Mouse (Mus musculus) heart, embryonic 11.5 days (tissue): ENCODE results near the gene Zfand4. TPM values are rescaled to one million over a fixed set of nuclear protein-coding genes. Genes with fewer than 3 reads are reported as not detected.

ENCODE experiments used
- ATAC-seq: fragments of 200-750 bp; cut with Nextera tagmentation; replicated peaks from 2 replicates; pipeline ENCODE4 v1.8.0; 2017; ENCODE audit warnings: moderate library complexity; ENCODE audit not compliant: insufficient number of reproducible peaks, low FRiP score, low TSS enrichment
- H3K27ac ChIP-seq: fragments of 300-500 bp; sonication (generic); 2 replicates; pipeline ENCODE4 v1.5.1; 2014; ENCODE audit warnings: mild to moderate bottlenecking, low read depth, low read length
- H3K27me3 ChIP-seq: fragments of 300-500 bp; sonication (generic); 2 replicates; pipeline ENCODE4 v1.6.1; 2014; ENCODE audit warnings: mild to moderate bottlenecking, low read length, mixed read lengths; ENCODE audit not compliant: control insufficient read depth, insufficient read depth
- H3K36me3 ChIP-seq: fragments of 300-500 bp; sonication (generic); 2 replicates; pipeline ENCODE4 v1.6.1; 2014; ENCODE audit warnings: mild to moderate bottlenecking, low read length, moderate library complexity, mixed read lengths; ENCODE audit not compliant: control insufficient read depth, insufficient read depth
- H3K4me1 ChIP-seq: fragments of 300-500 bp; sonication (generic); 2 replicates; pipeline ENCODE4 v1.6.1; 2014; ENCODE audit warnings: low read length; ENCODE audit not compliant: control insufficient read depth, insufficient read depth
- H3K4me2 ChIP-seq: fragments of 300-500 bp; sonication (generic); 2 replicates; pipeline ENCODE4 v1.6.1; 2014; ENCODE audit warnings: mild to moderate bottlenecking, moderate library complexity
- H3K4me3 ChIP-seq: fragments of 300-500 bp; sonication (generic); 2 replicates; pipeline ENCODE4 v1.5.1; 2014; ENCODE audit warnings: low read depth, low read length
- H3K9ac ChIP-seq: fragments of 300-500 bp; sonication (generic); 2 replicates; pipeline ENCODE4 v1.6.1; 2014; ENCODE audit warnings: mild to moderate bottlenecking, low read depth, low read length, moderate library complexity
- H3K9me3 ChIP-seq: fragments of 300-500 bp; sonication (generic); replicated peaks from 2 replicates; pipeline ENCODE4 v1.6.1; 2016; ENCODE audit warnings: low read length; ENCODE audit not compliant: control insufficient read depth
- WGBS: fragments of 180-500 bp; shearing (Covaris S2); extraction: QIAGEN DNeasy Blood & Tissue Kit; methylation state at CpG from one replicate; pipeline ENCODE4 v1.1.7; 2014; ENCODE audit not compliant: insufficient replicate concordance; 5-methylcytosine and 5-hydroxymethylcytosine counted together
- polyA plus RNA-seq: library from polyadenylated mRNA; unstranded; fragments of >200 nt; fragmentation: Nextera tagmentation; extraction: Ambion mirVana; gene quantifications from 2 replicates; pipeline ENCODE4 v1.2.1, GENCODE M21; 2014

Zfand4 gene
- polyA plus RNA-seq, 1 experiment from 2014 or later: 6.3 TPM

DNA sequence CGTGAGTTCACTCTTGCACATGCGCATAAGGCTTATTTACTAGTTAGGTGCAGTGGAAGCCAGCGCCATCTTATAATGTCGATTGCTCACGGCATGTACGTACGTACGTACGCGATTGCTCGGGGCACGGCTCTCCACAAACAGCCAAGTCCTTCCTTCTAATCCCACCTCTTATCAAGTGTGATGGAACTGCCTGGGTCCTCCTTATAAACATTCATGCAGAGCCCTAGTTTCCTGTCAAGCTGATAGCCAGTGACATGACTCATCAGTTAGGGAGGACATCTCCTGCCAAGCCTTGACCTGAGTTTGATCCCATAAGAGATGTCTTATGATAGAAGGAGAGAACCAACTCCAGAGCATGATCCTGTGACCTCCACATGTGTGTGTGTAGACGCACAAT lies 17.0 kb downstream of the Zfand4 start:
- Histone ChIP-seq H3K4me3 (no peak overlapping the region), H3K4me1 (no peaks in the 10 kb centered on the region), H3K9me3 (no peaks in the 10 kb centered on the region), H3K4me2 (no peak overlapping the region), H3K9ac (no peak overlapping the region), H3K27me3 (no peaks in the 10 kb centered on the region), H3K27ac (no peak overlapping the region), H3K36me3 (no peaks in the 10 kb centered on the region)
- no peak for ATAC-seq
- WGBS: 94% methylated on average over 13 of the region's 13 CpGs

DNA sequence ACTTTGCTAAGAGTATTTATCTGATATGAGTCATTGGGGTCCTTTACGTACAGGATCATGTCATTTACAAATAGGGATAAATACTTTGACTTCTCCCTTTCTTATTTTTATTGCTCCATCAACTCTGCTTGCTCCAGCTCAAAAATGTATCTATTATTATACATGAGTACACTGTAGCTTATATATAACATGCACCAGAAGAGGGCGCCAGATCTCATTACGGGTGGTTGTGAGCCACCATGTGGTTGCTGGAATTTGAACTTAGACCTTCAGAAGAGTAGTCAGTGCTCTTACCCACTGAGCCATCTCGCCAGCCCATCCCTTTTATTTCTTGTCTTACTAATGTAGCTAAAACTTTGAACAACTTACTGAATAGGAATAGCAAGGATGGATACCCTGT lies 18.5 kb downstream of the Zfand4 start:
- Histone ChIP-seq H3K9ac (no peak overlapping the region), H3K27me3 (no peaks in the 10 kb centered on the region), H3K9me3 (no peaks in the 10 kb centered on the region), H3K27ac (no peak overlapping the region), H3K4me1 (no peaks in the 10 kb centered on the region), H3K36me3 (no peaks in the 10 kb centered on the region), H3K4me3 (no peak overlapping the region), H3K4me2 (no peak overlapping the region)
- 52% methylated on average over 4 of the region's 4 CpGs for WGBS
- ATAC-seq: no peak

DNA sequence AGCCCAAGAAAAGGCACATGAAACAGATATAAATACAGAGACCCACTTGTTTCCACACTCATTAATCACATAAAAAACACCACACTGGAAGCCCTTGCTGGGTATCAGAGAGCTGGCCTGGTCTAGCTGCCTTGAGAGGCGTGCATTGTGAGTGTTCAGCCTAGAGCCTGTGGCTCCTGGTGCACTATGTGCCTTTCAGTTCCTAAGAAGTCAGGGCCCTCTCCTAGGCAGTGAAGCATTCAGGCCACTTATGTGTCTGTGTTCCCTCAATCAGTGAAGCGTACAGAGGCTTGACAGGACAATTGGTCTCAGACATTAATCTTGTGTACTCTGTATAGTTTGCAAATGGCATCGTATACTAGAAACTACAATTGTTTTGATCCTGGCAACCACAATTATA lies 19.3 kb downstream of the Zfand4 start:
- Histone ChIP-seq H3K9me3 (no peaks in the 10 kb centered on the region), H3K4me1 (no peaks in the 10 kb centered on the region), H3K4me2 (no peak overlapping the region), H3K27me3 (no peaks in the 10 kb centered on the region), H3K4me3 (no peak overlapping the region), H3K36me3 (no peaks in the 10 kb centered on the region), H3K9ac (no peak overlapping the region), H3K27ac (no peak overlapping the region)
- no peak for ATAC-seq
- WGBS: 76% methylated on average over 3 of the region's 3 CpGs

DNA sequence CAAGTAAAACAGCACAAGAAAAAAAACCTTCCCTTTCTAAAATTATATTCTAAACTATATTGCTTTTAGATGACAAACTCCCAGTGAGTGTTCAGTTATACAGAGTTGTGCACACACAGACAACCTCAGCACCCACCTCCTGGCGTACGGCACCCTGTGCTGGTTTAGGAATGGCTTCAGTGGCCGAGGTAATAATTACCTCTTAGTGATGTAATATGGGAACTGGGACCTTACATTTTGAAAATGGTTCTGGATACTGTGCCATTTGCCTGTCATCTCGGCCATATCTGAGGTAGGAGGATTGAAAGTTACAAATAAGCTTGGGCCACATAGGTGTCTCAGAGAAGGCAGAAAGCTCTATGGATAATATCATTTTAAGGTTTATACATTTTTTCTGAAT lies 22.3 kb downstream of the Zfand4 start:
- Histone ChIP-seq H3K9me3 (no peaks in the 10 kb centered on the region), H3K36me3 (no peaks in the 10 kb centered on the region), H3K4me2 (no peak overlapping the region), H3K9ac (no peak overlapping the region), H3K27me3 (no peaks in the 10 kb centered on the region), H3K4me1 (no peaks in the 10 kb centered on the region), H3K4me3 (no peak overlapping the region), H3K27ac (no peak overlapping the region)
- WGBS: 84% methylated on average over 4 of the region's 4 CpGs
- ATAC-seq: no peak

DNA sequence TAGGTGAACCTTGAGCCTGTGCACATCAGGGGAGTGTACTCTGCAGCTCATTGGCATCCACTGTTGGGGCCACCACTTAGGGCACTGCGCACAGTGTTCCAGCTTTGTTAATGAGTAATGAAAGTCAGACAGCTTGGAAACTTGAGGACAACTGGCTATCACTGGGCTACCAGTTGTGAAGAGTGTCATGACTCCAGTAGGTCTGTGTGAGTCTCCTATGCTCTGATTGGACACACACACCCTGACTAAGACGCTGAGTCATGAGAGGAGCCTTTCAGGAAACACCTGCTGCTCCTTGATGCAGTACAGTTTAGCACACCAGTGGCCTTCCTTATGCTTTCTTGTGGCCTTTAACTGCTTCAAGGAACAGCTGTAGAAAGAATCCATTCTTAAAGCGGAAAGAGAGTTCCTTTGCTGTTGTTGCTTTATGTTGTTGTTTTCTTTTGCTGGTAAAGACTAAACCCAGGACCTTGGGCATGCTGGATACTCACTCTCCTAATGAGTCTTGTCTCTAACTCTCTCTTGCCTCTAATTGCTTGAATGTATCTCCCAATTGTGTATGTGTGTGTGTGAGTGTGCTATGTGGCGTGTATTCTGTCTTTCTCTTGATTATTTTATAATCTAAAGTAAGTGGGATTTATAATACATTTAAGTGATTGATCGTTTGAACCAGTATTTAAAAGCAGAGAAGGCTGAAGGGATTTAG lies 23.0 kb downstream of the Zfand4 start:
- H3K4me1 ChIP-seq: no peaks in the 10 kb centered on the region
- H3K4me3 ChIP-seq: no peak overlapping the region
- no peaks in the 10 kb centered on the region for H3K9me3 ChIP-seq
- H3K36me3 ChIP-seq: no peaks in the 10 kb centered on the region
- no peak overlapping the region for H3K27ac ChIP-seq
- WGBS: 62% methylated on average over 5 of the region's 5 CpGs
- H3K9ac ChIP-seq: no peak overlapping the region
- no peak overlapping the region for H3K4me2 ChIP-seq
- ATAC-seq: peak; percentile 63
- no peaks in the 10 kb centered on the region for H3K27me3 ChIP-seq

DNA sequence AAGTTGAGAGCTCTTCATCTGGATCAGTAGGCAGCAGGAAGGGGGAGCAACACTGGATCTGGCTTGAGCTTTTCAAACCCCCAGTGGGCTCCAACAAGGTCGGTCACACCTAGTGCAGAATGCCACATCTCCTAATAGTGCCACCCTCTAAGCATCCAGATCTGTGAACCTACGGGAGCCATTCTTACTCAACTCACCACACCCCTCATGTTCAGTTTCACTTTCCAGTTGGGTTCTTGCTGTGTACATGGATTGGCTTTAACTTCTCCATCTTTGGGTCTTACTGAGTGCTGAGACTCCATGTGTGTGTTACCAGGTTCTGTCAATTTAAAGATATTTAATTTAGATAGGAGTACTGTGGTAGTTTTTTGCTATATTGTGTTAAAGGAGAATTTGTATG lies 47.4 kb downstream of the Zfand4 start:
- Histone ChIP-seq H3K9me3 (no peaks in the 10 kb centered on the region), H3K27ac (no peak overlapping the region), H3K4me2 (no peak overlapping the region), H3K4me3 (no peak overlapping the region), H3K27me3 (no peaks in the 10 kb centered on the region), H3K9ac (no peak overlapping the region), H3K36me3 (no peaks in the 10 kb centered on the region), H3K4me1 (no peaks in the 10 kb centered on the region)
- WGBS: 91% methylated on average over 2 of the region's 2 CpGs
- no peak for ATAC-seq

DNA sequence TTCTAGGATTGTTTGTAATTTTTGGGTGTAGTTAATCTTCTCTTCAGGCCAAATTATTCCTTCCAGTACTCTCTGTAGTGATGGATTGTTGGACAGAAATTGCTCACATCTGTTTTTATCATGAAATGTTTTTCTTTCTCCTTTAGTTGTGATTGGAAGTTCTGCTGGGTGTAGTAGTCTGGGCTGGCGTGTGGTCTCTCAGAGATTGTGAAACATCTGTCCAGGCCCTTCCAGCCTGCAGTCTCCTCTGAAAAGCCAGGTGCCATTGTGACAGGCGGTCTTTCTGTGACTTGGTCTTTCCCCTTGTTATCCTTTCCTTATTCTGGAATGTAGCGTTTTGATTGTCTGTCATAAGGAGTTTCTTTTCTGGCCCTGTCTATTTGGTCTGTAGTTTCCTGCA lies 55.2 kb downstream of the Zfand4 start:
- 56% methylated on average over 3 of the region's 3 CpGs for WGBS
- Histone ChIP-seq H3K4me2 (no peak overlapping the region), H3K4me1 (no peaks in the 10 kb centered on the region), H3K9me3 (no peaks in the 10 kb centered on the region), H3K27ac (no peak overlapping the region), H3K36me3 (no peaks in the 10 kb centered on the region), H3K27me3 (no peaks in the 10 kb centered on the region), H3K9ac (no peak overlapping the region), H3K4me3 (no peak overlapping the region)
- ATAC-seq: no peak

DNA sequence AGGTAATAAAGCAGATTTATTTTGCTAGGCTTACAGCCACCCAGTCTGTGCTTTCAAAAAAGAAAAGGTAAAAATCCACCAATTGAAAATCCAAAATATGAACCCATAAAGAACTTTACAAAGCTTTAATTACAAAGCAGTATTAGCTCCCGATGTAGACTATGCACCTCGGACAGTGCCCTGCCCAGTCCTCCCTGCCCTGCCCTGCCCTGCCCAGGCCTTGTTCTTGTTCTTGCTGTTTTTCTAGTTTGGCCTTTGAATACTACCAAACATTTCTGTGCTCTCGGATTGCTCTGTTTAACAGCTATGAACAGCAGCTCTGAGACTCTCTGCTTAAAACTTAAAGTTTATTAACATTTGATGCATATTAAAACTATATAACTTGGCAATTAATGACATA lies 62.6 kb downstream of the Zfand4 start:
- Histone ChIP-seq H3K4me3 (no peak overlapping the region), H3K4me1 (no peaks in the 10 kb centered on the region), H3K27ac (no peak overlapping the region), H3K9me3 (no peaks in the 10 kb centered on the region), H3K27me3 (no peaks in the 10 kb centered on the region), H3K9ac (no peak overlapping the region), H3K4me2 (no peak overlapping the region), H3K36me3 (no peaks in the 10 kb centered on the region)
- 82% methylated on average over 3 of the region's 3 CpGs for WGBS
- ATAC-seq: no peak

DNA sequence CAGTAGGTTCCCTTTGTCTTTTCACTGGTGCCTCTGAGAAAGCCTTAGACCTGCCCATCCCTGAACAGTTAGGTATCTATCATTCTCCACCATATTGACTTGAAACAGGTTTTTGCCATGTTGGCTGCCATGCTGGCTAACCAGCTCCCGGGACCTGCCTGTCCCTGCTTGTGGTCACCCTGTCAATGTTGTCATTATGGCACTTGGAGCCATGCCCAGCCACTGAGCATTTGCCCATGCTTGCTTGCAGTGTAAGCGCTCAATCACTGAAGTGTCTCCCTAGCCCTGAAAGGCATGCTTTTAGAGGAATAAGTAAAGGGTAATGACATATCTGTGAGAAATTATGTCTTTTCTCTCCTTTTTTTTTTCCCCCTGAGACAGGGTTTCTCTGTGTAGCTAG lies 67.4 kb downstream of the Zfand4 start:
- no peak overlapping the region for H3K4me2 ChIP-seq
- ATAC-seq: no peak
- H3K36me3 ChIP-seq: no peaks in the 10 kb centered on the region
- H3K9me3 ChIP-seq: no peaks in the 10 kb centered on the region
- no peaks in the 10 kb centered on the region for H3K27me3 ChIP-seq
- H3K4me1 ChIP-seq: no peaks in the 10 kb centered on the region
- no peak overlapping the region for H3K4me3 ChIP-seq
- 89% methylated on average over 2 of the region's 2 CpGs for WGBS
- no peak overlapping the region for H3K27ac ChIP-seq
- no peak overlapping the region for H3K9ac ChIP-seq
